Mouse (Mus musculus) spleen, adult 2 months (tissue): Measurements from ENCODE around the gene Dgkz. TPM values are rescaled to one million over a fixed set of nuclear protein-coding genes. Genes with fewer than 3 reads are reported as not detected.

Experiments used
- DNase-seq, 2 experiments: peaks; one replicate each; pipeline versions ENCODE4 v3.0.0 to v3.0.0-alpha.2; 2012 to 2021; ENCODE audit warnings: low spot score in 2 of 2, low read depth in 1 of 2
- H3K27ac ChIP-seq: fragments of 200-500 bp; 2 replicates; pipeline ENCODE4 v1.5.1; 2012; ENCODE audit warnings: low read length, inconsistent platforms; ENCODE audit not compliant: insufficient read depth
- H3K27me3 ChIP-seq: fragments of 200-500 bp; 2 replicates; pipeline ENCODE4 v1.6.1; 2012; ENCODE audit warnings: mild to moderate bottlenecking, moderate library complexity, low read length, inconsistent platforms; ENCODE audit not compliant: control insufficient read depth, insufficient read depth
- H3K36me3 ChIP-seq: fragments of 200-500 bp; 2 replicates; pipeline ENCODE4 v1.6.1; 2012; ENCODE audit warnings: mild to moderate bottlenecking, low read length, inconsistent platforms; ENCODE audit not compliant: control insufficient read depth, insufficient read depth
- H3K4me1 ChIP-seq: fragments of 200-500 bp; 2 replicates; pipeline ENCODE4 v1.6.1; 2011; ENCODE audit warnings: inconsistent platforms; ENCODE audit not compliant: control insufficient read depth, insufficient read depth, insufficient read length
- H3K4me3 ChIP-seq: fragments of 200-500 bp; 2 replicates; pipeline ENCODE4 v1.5.1; 2011; ENCODE audit warnings: mild to moderate bottlenecking, inconsistent platforms; ENCODE audit not compliant: insufficient read depth, insufficient read length; ENCODE audit errors: extremely low read depth
- CTCF ChIP-seq: fragments of 200-500 bp; IDR thresholded peaks from 2 replicates; pipeline ENCODE4 v1.5.1; 2011; ENCODE audit warnings: mild to moderate bottlenecking, inconsistent platforms; ENCODE audit not compliant: insufficient read depth, insufficient read length, insufficient replicate concordance; ENCODE audit errors: extremely low read depth
- POLR2A ChIP-seq: fragments of 200-500 bp; IDR thresholded peaks from 2 replicates; pipeline ENCODE4 v1.6.1; 2011; ENCODE audit warnings: low read depth, low read length, inconsistent platforms
- WGBS: fragments of 180-500 bp; shearing (Covaris S2); methylation state at CpG from one replicate; pipeline ENCODE4 v1.1.7; 2018; 5-methylcytosine and 5-hydroxymethylcytosine counted together
- polyA plus RNA-seq: library from polyadenylated mRNA; depleted of rRNA; stranded (reverse); fragments of >200 nt; gene quantifications from 2 replicates; pipeline ENCODE4 v1.2.3, GENCODE M21; 2012

The Dgkz gene
- polyA plus RNA-seq, 1 experiment, result 279 TPM

- 89% methylated on average over 7 of the region's 7 CpGs for WGBS
- no peak overlapping the region for H3K4me3 ChIP-seq
- TF ChIP-seq CTCF (no peak), POLR2A (no peak)
- peaks cover 33% of the 10 kb centered on the region for H3K36me3 ChIP-seq
- peaks cover 5% of the 10 kb centered on the region for H3K27me3 ChIP-seq
- DNase-seq, result no peak
- H3K4me1 ChIP-seq, result peaks cover 7% of the 10 kb centered on the region; the same call in 1 of the 2 replicates
- no peak overlapping the region for H3K27ac ChIP-seq
Measured at GRCm38 (mm10) chr2:91917096-91917495, 58.6 kb downstream of the Dgkz start.

GRCm38 (mm10) chr2:91916346-91916977 is 59.2 kb downstream of the Dgkz start:
- H3K36me3 ChIP-seq, result peaks cover 39% of the 10 kb centered on the region
- H3K4me1 ChIP-seq, result 0 out of 2 replicates have a peak, but pooled peaks cover 2% of the 10 kb centered on the region
- H3K27me3 ChIP-seq, result no peaks in the 10 kb centered on the region
- TF ChIP-seq POLR2A, result no peak
- no peak for TF ChIP-seq CTCF
- H3K27ac ChIP-seq, result no peak overlapping the region
- DNase-seq, result no peak
- H3K4me3 ChIP-seq, result no peak overlapping the region
- WGBS, result 86% methylated on average over 7 of the region's 7 CpGs

GRCm38 (mm10) chr2:91913328-91914110 is 62.1 kb downstream of the Dgkz start:
- 73% methylated on average over 7 of the region's 7 CpGs for WGBS
- DNase-seq, result no peak
- Histone ChIP-seq H3K36me3 (peaks cover 50% of the 10 kb centered on the region), H3K4me3 (no peak overlapping the region), H3K4me1 (no peaks in the 10 kb centered on the region), H3K27me3 (no peaks in the 10 kb centered on the region), H3K27ac (no peak overlapping the region)
- no peak for TF ChIP-seq POLR2A
- no peak for TF ChIP-seq CTCF

GRCm38 (mm10) chr2:91912616-91913015 is 63.0 kb downstream of the Dgkz start:
- TF ChIP-seq CTCF (no peak), POLR2A (no peak)
- H3K4me3 ChIP-seq, result no peak overlapping the region
- no peak for DNase-seq
- 84% methylated on average over 3 of the region's 3 CpGs for WGBS
- no peak overlapping the region for H3K27ac ChIP-seq
- no peaks in the 10 kb centered on the region for H3K27me3 ChIP-seq
- H3K36me3 ChIP-seq, result peaks cover 46% of the 10 kb centered on the region
- no peaks in the 10 kb centered on the region for H3K4me1 ChIP-seq

- Histone ChIP-seq H3K4me1 (no peaks in the 10 kb centered on the region), H3K27me3 (no peaks in the 10 kb centered on the region), H3K4me3 (no peak overlapping the region), H3K27ac (no peak overlapping the region), H3K36me3 (peaks cover 16% of the 10 kb centered on the region)
- DNase-seq, result no peak
- 94% methylated on average over 2 of the region's 2 CpGs for WGBS
- TF ChIP-seq CTCF, result no peak
- TF ChIP-seq POLR2A, result no peak
Measured at GRCm38 (mm10) chr2:91906141-91906540, 69.5 kb downstream of the Dgkz start.

- no peaks in the 10 kb centered on the region for H3K27me3 ChIP-seq
- H3K27ac ChIP-seq, result no peak overlapping the region
- H3K36me3 ChIP-seq, result peaks cover 16% of the 10 kb centered on the region; the same call in 1 of the 2 replicates
- no peak for TF ChIP-seq POLR2A
- TF ChIP-seq CTCF, result no peak
- H3K4me3 ChIP-seq, result no peak overlapping the region
- no peaks in the 10 kb centered on the region for H3K4me1 ChIP-seq
- WGBS, result 82% methylated on average over 5 of the region's 5 CpGs
- no peak for DNase-seq
Measured at GRCm38 (mm10) chr2:91904618-91905307, 70.9 kb downstream of the Dgkz start.
